Mouse (Mus musculus) embryonic facial prominence, embryonic 14.5 days (tissue): ENCODE results near the gene Ttc28. TPM values are rescaled to one million over a fixed set of nuclear protein-coding genes. Genes with fewer than 3 reads are reported as not detected.

Source experiments
- ATAC-seq: fragments of 200-750 bp; cut with Nextera tagmentation; 2 replicates; pipeline ENCODE4 v1.8.0; 2017; ENCODE audit warnings: low read depth, moderate number of reproducible peaks, moderate TSS enrichment
- DNase-seq: peaks from one replicate; pipeline ENCODE4 v3.0.0-alpha.2; 2015; ENCODE audit warnings: low spot score
- H3K27ac ChIP-seq: fragments of 300-500 bp; sonication (generic); replicated peaks from 2 replicates; pipeline ENCODE4 v1.5.1; 2014; ENCODE audit warnings: low read depth, mild to moderate bottlenecking, low read length, moderate library complexity
- H3K27me3 ChIP-seq: fragments of 300-500 bp; sonication (generic); replicated peaks from 2 replicates; pipeline ENCODE4 v1.6.1; 2014; ENCODE audit warnings: low read length; ENCODE audit not compliant: control insufficient read depth, insufficient read depth
- H3K36me3 ChIP-seq: fragments of 300-500 bp; sonication (generic); 2 replicates; pipeline ENCODE4 v1.6.1; 2014; ENCODE audit warnings: low read length, mixed read lengths; ENCODE audit not compliant: control insufficient read depth, insufficient read depth
- H3K4me1 ChIP-seq: fragments of 300-500 bp; sonication (generic); 2 replicates; pipeline ENCODE4 v1.6.1; 2014; ENCODE audit warnings: antibody characterized with exemption, low read length; ENCODE audit not compliant: control insufficient read depth, insufficient read depth
- H3K4me2 ChIP-seq: fragments of 300-500 bp; sonication (generic); 2 replicates; pipeline ENCODE4 v1.6.1; 2014; ENCODE audit warnings: low read depth, mild to moderate bottlenecking, low read length, moderate library complexity, mixed read lengths
- H3K4me3 ChIP-seq: fragments of 300-500 bp; sonication (generic); 2 replicates; pipeline ENCODE4 v1.5.1; 2014; ENCODE audit warnings: low read depth, mild to moderate bottlenecking, low read length
- H3K9ac ChIP-seq: fragments of 300-500 bp; sonication (generic); 2 replicates; pipeline ENCODE4 v1.6.1; 2014; ENCODE audit warnings: low read depth, mild to moderate bottlenecking, low read length, moderate library complexity, mixed read lengths
- H3K9me3 ChIP-seq: fragments of 300-500 bp; sonication (generic); 2 replicates; pipeline ENCODE4 v1.6.1; 2016; ENCODE audit warnings: low read length; ENCODE audit not compliant: control insufficient read depth
- WGBS: fragments of 180-500 bp; shearing (Covaris S2); extraction: QIAGEN DNeasy Blood & Tissue Kit; methylation state at CpG from one replicate; pipeline ENCODE4 v1.1.7; 2014; 5-methylcytosine and 5-hydroxymethylcytosine counted together
- polyA plus RNA-seq: library from polyadenylated mRNA; unstranded; fragments of >200 nt; fragmentation: Nextera tagmentation; extraction: Ambion mirVana; gene quantifications from 2 replicates; pipeline ENCODE4 v1.2.1, GENCODE M21; 2014

The Ttc28 gene
- polyA plus RNA-seq, 1 experiment from 2014 or later: 17.4 TPM

DNA sequence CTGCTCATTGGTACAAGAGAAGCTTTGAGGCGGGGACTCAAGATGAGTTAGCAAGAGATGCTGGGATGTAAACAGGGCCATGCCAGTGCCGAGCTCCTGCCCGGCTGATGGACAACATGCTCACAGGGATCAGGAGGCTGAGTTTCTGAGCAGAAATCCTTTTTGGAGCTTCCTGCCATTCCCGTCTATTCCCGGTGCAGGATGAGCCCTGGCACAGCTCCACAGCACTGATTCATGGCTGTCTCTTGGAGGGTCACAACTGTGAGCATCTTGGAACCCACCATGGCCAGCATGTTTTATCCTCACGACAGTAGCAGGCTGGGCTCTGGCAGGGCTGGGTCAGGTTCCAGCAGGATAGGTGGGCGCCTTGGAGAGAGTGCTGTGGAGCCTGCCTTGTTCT is 384.9 kb downstream of the Ttc28 start:
- peaks cover 25% of the 10 kb centered on the region for H3K36me3 ChIP-seq
- H3K27ac ChIP-seq: no peak overlapping the region
- H3K4me2 ChIP-seq: no peak overlapping the region
- ATAC-seq (no peak), DNase-seq (no peak)
- H3K4me3 ChIP-seq: no peak overlapping the region
- H3K9ac ChIP-seq: no peak overlapping the region
- H3K4me1 ChIP-seq: peaks cover 10% of the 10 kb centered on the region
- H3K27me3 ChIP-seq: no peaks in the 10 kb centered on the region
- 86% methylated on average over 7 of the region's 7 CpGs for WGBS
- peaks cover 7% of the 10 kb centered on the region for H3K9me3 ChIP-seq

DNA sequence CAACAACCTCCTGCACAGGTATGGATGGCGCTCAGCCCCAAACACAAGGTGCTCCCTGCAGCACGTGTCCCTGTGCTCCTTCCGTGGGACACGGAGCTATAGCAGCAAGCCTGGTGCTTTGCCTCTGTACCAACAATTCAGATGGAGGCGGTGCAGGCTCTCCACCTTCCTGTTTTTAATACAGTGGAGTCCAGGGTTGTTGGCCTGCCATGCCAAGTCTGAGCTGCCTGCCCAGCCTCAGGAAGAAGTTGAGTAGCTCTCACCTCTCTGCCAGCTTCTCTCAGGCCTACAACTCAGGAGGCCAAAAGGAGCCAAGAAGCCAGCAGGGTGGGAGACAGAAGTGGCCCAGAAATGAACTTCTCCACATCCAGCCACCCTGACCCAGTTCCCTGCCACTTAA is 387.1 kb downstream of the Ttc28 start:
- Histone ChIP-seq H3K9ac (no peak overlapping the region), H3K4me1 (peaks cover 10% of the 10 kb centered on the region), H3K4me3 (no peak overlapping the region), H3K9me3 (peaks cover 7% of the 10 kb centered on the region), H3K27me3 (no peaks in the 10 kb centered on the region), H3K4me2 (no peak overlapping the region), H3K27ac (no peak overlapping the region), H3K36me3 (peaks cover 35% of the 10 kb centered on the region)
- no peak for ATAC-seq
- no peak for DNase-seq
- 91% methylated on average over 5 of the region's 5 CpGs for WGBS

DNA sequence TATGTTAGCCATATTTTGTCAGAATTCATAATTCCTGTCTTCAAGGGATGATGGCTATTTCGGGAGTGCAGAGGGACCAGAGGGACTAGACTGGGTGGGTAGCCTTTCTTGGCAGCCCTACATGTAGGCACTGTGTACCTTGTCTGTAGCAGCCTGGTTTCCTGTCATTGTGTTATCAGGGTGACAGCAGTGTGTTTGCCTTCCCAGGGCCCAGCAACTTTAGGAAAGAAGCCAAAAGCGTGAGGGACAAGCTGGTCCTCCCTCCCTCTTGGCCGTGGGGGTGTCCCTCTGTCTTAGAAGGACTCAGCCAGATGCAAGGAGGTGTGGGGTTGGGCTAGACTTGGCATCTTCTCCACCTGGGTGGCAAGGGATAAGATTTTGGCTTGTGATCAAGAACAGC is 387.5 kb downstream of the Ttc28 start:
- DNase-seq (no peak), ATAC-seq (no peak)
- WGBS: 91% methylated on average over 3 of the region's 3 CpGs
- H3K4me1 ChIP-seq: peaks cover 10% of the 10 kb centered on the region
- H3K9ac ChIP-seq: no peak overlapping the region
- H3K9me3 ChIP-seq: peaks cover 7% of the 10 kb centered on the region
- H3K27me3 ChIP-seq: no peaks in the 10 kb centered on the region
- peaks cover 38% of the 10 kb centered on the region for H3K36me3 ChIP-seq
- no peak overlapping the region for H3K4me2 ChIP-seq
- H3K27ac ChIP-seq: no peak overlapping the region
- no peak overlapping the region for H3K4me3 ChIP-seq

DNA sequence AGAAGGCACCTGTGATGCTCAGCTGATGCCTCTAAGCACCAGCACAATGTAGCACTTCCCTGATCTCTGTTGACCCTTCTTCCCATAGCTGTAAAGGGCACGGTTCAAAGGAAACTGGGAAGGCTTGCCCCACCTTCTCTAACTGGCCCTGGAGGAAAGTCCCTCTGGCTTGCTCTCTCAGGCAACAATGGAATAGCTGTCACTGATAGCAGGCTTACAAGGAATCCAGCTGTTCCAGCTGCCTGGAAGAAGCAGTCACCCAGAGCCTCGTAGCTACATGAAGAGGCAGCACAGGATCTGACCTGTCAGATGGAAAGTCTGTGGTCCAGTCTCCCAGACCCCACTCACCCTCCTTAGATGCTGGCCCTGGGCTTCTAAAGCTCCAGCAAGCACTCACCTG is 389.2 kb downstream of the Ttc28 start:
- Histone ChIP-seq H3K4me1 (no peaks in the 10 kb centered on the region), H3K9me3 (peaks cover 7% of the 10 kb centered on the region), H3K9ac (no peak overlapping the region), H3K36me3 (peaks cover 46% of the 10 kb centered on the region), H3K4me3 (no peak overlapping the region), H3K27me3 (no peaks in the 10 kb centered on the region), H3K4me2 (no peak overlapping the region), H3K27ac (no peak overlapping the region; the same call in 1 of the 2 replicates)
- WGBS: 25% methylated on average over 2 of the region's 2 CpGs
- DNase-seq (no peak), ATAC-seq (no peak)

- Histone ChIP-seq H3K9ac (no peak overlapping the region), H3K36me3 (peaks cover 55% of the 10 kb centered on the region), H3K27me3 (no peaks in the 10 kb centered on the region), H3K4me2 (no peak overlapping the region), H3K4me1 (no peaks in the 10 kb centered on the region), H3K27ac (no peak overlapping the region), H3K9me3 (peaks cover 7% of the 10 kb centered on the region), H3K4me3 (no peak overlapping the region)
- DNase-seq (peak; percentile 76), ATAC-seq (no peak)
- 75% methylated on average over 6 of the region's 6 CpGs for whole genome bisulfite sequencing
Observed at GRCm38 (mm10) chr5:111269613-111270205, 390.1 kb downstream of the Ttc28 start.

DNA sequence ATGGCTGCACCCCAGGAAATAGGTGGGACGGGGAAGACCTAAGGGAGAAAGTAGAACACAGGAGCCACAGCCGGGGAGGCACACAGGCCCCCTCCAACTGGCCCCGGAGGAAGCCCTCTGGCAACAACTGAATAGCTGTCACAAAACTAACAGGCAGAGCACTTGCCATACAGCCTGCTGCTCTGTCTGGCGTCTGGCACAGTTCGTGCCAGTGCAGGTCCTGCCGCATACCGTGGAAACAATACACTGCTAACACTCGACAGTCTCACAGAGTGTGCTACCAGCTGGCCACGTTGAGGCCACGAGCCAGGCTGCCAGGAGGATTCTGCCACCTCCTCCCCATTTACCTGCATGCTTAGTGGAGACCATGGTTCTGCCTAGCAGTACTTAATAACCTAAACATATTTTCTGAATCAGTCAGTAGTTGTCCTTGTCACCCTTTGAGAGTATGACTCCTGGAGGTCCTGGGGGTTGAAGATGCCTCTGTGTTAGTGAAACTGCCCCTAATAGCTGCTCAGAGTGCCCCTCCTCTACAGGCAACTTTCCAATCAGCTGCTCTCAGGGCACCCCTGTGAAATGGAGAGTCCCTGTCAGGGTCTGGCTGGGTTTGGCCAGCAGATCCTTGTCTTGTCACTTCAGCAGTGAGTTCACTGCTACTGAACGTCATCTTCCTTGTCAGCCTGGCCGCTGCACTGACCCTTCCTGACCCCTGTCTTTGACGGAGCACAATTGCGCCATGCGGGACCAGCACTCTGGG is 390.8 kb downstream of the Ttc28 start:
- Histone ChIP-seq H3K27me3 (no peaks in the 10 kb centered on the region), H3K36me3 (peaks cover 56% of the 10 kb centered on the region), H3K4me3 (no peak overlapping the region), H3K4me1 (no peaks in the 10 kb centered on the region), H3K9ac (no peak overlapping the region), H3K4me2 (no peak overlapping the region), H3K27ac (no peak overlapping the region), H3K9me3 (peaks cover 7% of the 10 kb centered on the region)
- WGBS: 62% methylated on average over 15 of the region's 15 CpGs
- DNase-seq (no peak), ATAC-seq (no peak)

- DNase-seq: peak; percentile 90
- ATAC-seq: peak; percentile 69
- H3K4me1 ChIP-seq: no peaks in the 10 kb centered on the region
- H3K9ac ChIP-seq: no peak overlapping the region
- H3K4me3 ChIP-seq: no peak overlapping the region
- WGBS: 21% methylated on average over 10 of the region's 10 CpGs
- H3K4me2 ChIP-seq: no peak overlapping the region
- H3K27ac ChIP-seq: no peak overlapping the region
- H3K36me3 ChIP-seq: peaks cover 64% of the 10 kb centered on the region; the same call in 1 of the 2 replicates
- no peaks in the 10 kb centered on the region for H3K27me3 ChIP-seq
- no peaks in the 10 kb centered on the region for H3K9me3 ChIP-seq
Observed at GRCm38 (mm10) chr5:111273589-111273988, 394.0 kb downstream of the Ttc28 start.

DNA sequence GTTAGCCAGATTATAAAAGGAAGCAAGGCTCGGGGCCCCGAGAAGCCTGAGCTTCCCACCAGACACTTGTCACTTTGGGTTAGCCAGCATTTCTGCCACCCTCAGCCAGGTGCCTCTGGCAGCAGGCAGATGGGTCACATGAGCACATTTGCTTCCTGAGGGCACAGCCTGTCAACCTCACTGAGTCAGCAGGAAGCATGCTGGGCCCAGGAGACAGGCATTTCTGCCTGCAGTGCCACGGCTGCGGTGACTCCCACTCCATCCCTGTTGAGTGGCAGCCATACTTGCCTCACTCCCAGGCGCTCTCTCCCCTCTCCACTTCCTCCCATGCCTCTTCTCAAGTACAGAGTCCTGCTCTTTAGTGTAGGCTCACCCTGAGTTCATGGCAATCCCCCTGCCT is 395.3 kb downstream of the Ttc28 start:
- Histone ChIP-seq H3K36me3 (peaks cover 70% of the 10 kb centered on the region), H3K9me3 (no peaks in the 10 kb centered on the region), H3K27ac (no peak overlapping the region), H3K4me3 (no peak overlapping the region), H3K9ac (no peak overlapping the region), H3K4me2 (no peak overlapping the region), H3K27me3 (no peaks in the 10 kb centered on the region), H3K4me1 (no peaks in the 10 kb centered on the region)
- WGBS: 69% methylated on average over 5 of the region's 5 CpGs
- DNase-seq (no peak), ATAC-seq (no peak)
